Mouse (Mus musculus) cerebellum, adult 8-10 months (tissue): ENCODE data around the gene Nrxn3.

ENCODE experiments used
- DNase-seq: peaks from one replicate; pipeline ENCODE4 v3.0.0; 2022

Gene Nrxn3

GRCm38 (mm10) chr12:89074551-89075295 lies 352.0 kb downstream of the Nrxn3 start:
- DNase-seq: no peak

GRCm38 (mm10) chr12:89093806-89094479 lies 371.3 kb downstream of the Nrxn3 start:
- DNase-seq: no peak

GRCm38 (mm10) chr12:89097561-89097960 lies 374.9 kb downstream of the Nrxn3 start:
- no peak for DNase-seq

GRCm38 (mm10) chr12:89106029-89106733 lies 383.5 kb downstream of the Nrxn3 start:
- DNase-seq: peak; percentile 19

- DNase-seq: no peak
Observed at GRCm38 (mm10) chr12:89106881-89107584, 384.4 kb downstream of the Nrxn3 start.

- DNase-seq: no peak
Observed at GRCm38 (mm10) chr12:89109779-89110335, 387.2 kb downstream of the Nrxn3 start.

- DNase-seq: no peak
Observed at GRCm38 (mm10) chr12:89128602-89129001, 405.9 kb downstream of the Nrxn3 start.

- no peak for DNase-seq
Observed at GRCm38 (mm10) chr12:89129139-89129907, 406.6 kb downstream of the Nrxn3 start.

DNA sequence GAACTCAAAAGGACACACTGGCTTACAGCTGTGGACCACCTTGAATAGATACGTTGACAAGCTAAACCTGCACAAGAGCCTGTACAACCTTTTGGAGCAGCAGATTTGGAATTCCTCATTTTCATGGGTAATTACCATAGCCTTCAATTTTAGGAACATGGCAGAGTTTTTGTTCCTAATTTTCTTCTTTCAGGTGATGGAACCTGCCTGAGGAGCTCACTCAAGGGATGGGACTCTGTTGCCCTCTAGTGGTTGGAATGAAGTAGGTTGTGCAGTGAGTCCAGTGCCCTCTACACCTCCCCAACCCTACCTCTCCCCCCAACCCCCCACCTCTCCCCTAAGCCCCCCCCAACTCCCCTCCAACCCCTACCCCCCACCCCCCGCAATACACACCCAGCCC lies 411.7 kb downstream of the Nrxn3 start:
- DNase-seq: no peak

GRCm38 (mm10) chr12:89134774-89135307 lies 412.2 kb downstream of the Nrxn3 start:
- no peak for DNase-seq

DNA sequence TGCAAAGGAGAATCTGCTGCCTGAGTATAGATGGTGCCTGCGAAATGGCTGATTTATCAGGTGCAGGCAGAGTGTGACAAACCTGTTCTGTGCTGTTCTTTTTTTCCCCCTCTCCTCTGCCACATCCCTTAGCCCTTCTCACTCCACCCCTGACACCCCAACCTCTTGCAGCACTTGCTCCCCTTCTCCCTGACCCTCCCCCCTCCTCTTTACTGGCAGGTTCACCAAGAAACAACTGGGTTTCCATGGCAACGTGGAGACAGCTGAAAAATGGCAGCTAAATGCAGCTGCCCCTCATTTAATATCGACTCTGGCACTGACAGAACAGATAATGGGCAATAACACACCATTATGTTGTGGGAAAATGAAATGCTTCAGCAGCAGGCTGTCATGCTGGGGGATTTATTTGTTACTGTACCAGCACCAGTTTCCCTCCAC lies 426.3 kb downstream of the Nrxn3 start:
- no peak for DNase-seq

- no peak for DNase-seq
Observed at GRCm38 (mm10) chr12:89149455-89149854, 426.8 kb downstream of the Nrxn3 start.

DNA sequence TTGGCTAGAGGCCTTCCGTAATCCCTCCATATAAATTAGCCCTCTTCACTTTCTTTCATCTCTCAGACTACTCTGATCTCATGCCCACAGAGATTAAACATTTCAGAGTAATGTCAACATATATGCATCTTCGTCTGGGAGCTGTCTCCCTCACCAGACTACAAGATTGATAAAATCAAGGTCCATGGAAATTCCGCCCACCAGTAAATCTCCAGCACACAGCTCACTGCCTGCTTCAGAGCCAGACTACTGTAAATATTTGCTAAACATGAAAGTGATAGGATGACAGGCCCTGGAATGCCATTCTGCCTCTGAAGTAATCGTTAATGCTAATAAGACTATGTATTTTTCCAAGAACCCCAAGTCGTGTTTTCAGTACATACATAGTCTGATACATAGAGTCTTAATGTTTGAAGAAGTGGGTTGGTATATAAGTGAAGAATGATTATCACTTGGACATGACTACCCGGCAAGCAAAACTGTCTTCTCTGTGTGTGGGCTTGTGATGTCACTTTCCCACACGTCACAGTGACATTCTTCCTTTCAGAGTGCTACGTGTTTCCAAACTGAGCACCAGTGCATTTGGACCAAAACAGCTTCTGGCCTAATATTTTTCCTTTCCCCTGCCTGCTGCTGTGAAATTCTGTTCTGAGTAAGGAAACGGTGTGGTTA lies 433.5 kb downstream of the Nrxn3 start:
- DNase-seq: no peak

- no peak for DNase-seq
Observed at GRCm38 (mm10) chr12:89159353-89159752, 436.7 kb downstream of the Nrxn3 start.

DNA sequence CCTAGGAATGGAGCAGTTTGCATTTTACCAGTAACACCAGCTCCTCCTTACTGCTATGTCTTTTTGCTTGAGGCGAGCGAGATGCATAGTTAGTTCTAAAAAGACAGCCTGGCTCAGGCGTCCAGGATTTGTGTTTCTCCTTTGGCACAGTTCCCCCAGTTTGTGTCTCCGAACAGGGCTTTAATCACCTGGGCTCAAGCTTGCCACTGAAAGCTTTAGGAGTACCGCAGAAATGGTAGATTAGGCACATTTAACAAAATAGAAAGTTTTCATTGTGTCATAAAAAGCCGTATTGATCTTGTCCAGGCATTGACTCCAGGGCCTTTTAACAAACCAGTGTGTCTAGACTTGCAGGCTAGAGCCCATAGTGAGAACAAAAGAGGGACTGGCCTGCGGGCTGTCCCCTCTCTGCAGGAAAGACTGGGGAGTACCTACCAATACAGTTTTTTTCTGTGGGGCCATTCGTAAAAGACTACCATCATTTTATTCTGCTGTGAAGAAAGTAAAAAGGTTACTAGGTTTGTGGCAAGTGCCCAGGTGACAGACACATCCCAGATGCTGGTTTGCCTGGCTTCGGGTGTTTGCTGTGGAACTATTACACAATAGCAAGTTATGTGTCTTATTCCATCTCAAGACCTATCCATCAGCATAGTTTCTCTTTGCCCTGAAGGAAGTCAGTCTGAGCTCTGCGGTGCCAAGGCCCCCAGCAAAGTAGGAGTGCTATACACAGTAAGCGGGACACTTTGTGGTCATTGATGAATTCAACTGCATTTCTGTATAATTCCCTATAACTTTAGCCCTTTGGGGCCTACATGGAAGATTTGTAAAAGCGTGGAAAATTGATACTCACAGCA lies 451.9 kb downstream of the Nrxn3 start:
- no peak for DNase-seq

- no peak for DNase-seq
Observed at GRCm38 (mm10) chr12:89179970-89180666, 457.4 kb downstream of the Nrxn3 start.

DNA sequence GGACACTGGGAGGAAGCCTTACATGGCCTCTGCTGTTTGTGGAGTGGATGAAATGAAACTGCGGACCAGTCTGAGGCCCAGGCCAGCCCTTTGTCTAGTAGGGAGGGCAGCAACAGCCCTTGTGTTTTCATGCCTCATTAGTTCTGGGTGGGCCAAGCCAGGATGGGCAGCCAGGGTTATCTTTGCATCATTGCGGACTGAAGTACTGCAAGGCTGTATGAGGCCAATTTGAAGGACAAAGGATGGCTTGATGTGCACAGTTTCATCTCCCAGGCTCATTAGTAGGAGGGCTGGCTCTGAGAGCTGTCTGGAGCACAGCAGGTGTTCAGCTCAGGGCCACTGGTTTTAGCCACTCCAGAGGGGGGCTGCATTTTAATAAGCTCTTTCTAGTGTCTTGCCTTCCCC lies 458.5 kb downstream of the Nrxn3 start:
- no peak for DNase-seq

GRCm38 (mm10) chr12:89198764-89199525 lies 476.3 kb downstream of the Nrxn3 start:
- no peak for DNase-seq

- DNase-seq: no peak
Observed at GRCm38 (mm10) chr12:89211608-89212007, 488.9 kb downstream of the Nrxn3 start.
